ENCODE assay signal across 26 mouse cellular contexts in genomic region chr10:107021118-107021517, GRCm38 (mm10).
DNase-seq lines count a peak whose midpoint lies in the region; ATAC-seq and TF ChIP-seq lines count a peak whose summit lies in the region.
"Had no signal": no experiment of that assay in that cellular context is flagged by ENCODE, and none has a peak within 500 bp of the region (broad histone marks: within the 10 kb centered on the region; RNA-seq: fewer than 3 reads in every experiment).

No protein-coding gene starts in this region.

- no peaks in the 10 kb centered on the region for H3K36me3 ChIP-seq in embryonic facial prominence, embryonic 14.5 days (ENCODE audit: control insufficient read depth, insufficient read depth, low read length)
- H3K36me3 ChIP-seq in embryonic facial prominence, embryonic 10.5 days (replicated peaks): no peaks in the 10 kb centered on the region
- no peaks in the 10 kb centered on the region for H3K36me3 ChIP-seq in liver, adult 2 months (ENCODE audit: control insufficient read depth, insufficient read depth, low read length)
- no peaks in the 10 kb centered on the region for H3K36me3 ChIP-seq in liver, embryonic 12.5 days
- no peaks in the 10 kb centered on the region for H3K36me3 ChIP-seq in lung, embryonic 16.5 days (ENCODE audit: control insufficient read depth, insufficient read depth, low read length)
- H3K36me3 ChIP-seq: embryonic facial prominence, embryonic 13.5 days; forebrain, embryonic 10.5 days; forebrain, embryonic 12.5 days; G1E had no signal

- H3K79me2 ChIP-seq in liver, adult 2 months (ENCODE audit: control insufficient read depth, insufficient read depth, low read length): no peaks in the 10 kb centered on the region

- no peak overlapping the region for H3K27ac ChIP-seq in embryonic facial prominence, embryonic 14.5 days (replicated peaks; ENCODE audit: low read depth, low read length)
- H3K27ac ChIP-seq in embryonic facial prominence, embryonic 10.5 days (replicated peaks): no peak overlapping the region
- H3K27ac ChIP-seq in liver, adult 2 months (replicated peaks; ENCODE audit: insufficient read depth, low read depth, low read length): no peak overlapping the region
- no peak overlapping the region for H3K27ac ChIP-seq in liver, embryonic 12.5 days
- H3K27ac ChIP-seq in lung, embryonic 16.5 days (ENCODE audit: low read length): no peak overlapping the region
- H3K27ac ChIP-seq: embryonic facial prominence, embryonic 13.5 days; forebrain, embryonic 10.5 days; forebrain, embryonic 12.5 days had no signal

- TF ChIP-seq CTCF in liver, adult 2 months (IDR thresholded peaks at IDR 0.05; ENCODE audit: low read depth, low read length): no peak

- no peak for TF ChIP-seq POLR2A in liver, adult 2 months (IDR thresholded peaks at IDR 0.05; ENCODE audit: extremely low read depth, insufficient read depth, low read length)

- H3K27me3 ChIP-seq in embryonic facial prominence, embryonic 14.5 days (replicated peaks; ENCODE audit: control insufficient read depth, insufficient read depth, low read length): no peaks in the 10 kb centered on the region
- H3K27me3 ChIP-seq in embryonic facial prominence, embryonic 10.5 days (replicated peaks; ENCODE audit: low read depth, poor library complexity, severe bottlenecking): no peaks in the 10 kb centered on the region
- no peaks in the 10 kb centered on the region for H3K27me3 ChIP-seq in liver, adult 2 months (ENCODE audit: control insufficient read depth, insufficient read depth, low read length)
- H3K27me3 ChIP-seq in liver, embryonic 12.5 days (replicated peaks): no peaks in the 10 kb centered on the region
- H3K27me3 ChIP-seq in lung, embryonic 16.5 days (ENCODE audit: control insufficient read depth, insufficient read depth, low read depth, low read length): no peaks in the 10 kb centered on the region
- H3K27me3 ChIP-seq: CH12.LX; embryonic facial prominence, embryonic 13.5 days; forebrain, embryonic 12.5 days; Patski had no signal

- H3K4me2 ChIP-seq in embryonic facial prominence, embryonic 14.5 days (ENCODE audit: low read depth, low read length): no peak overlapping the region
- no peak overlapping the region for H3K4me2 ChIP-seq in liver, embryonic 12.5 days
- no peak overlapping the region for H3K4me2 ChIP-seq in lung, embryonic 16.5 days (ENCODE audit: low read depth, low read length)
- H3K4me2 ChIP-seq: embryonic facial prominence, embryonic 13.5 days; forebrain, embryonic 12.5 days had no signal

- DNase-seq in embryonic facial prominence, embryonic 14.5 days (ENCODE audit: low spot score): peak; percentile 17
- DNase-seq in embryonic facial prominence, embryonic 10.5 days (ENCODE audit: low spot score): no peak
- peak; percentile 57 for DNase-seq in liver, adult 2 months (ENCODE audit: extremely low read depth, low read depth, low spot score)
- no peak for DNase-seq in lung, postnatal 4 days
- peak; percentile 24 for DNase-seq in fibroblast of lung, adult 2 months (ENCODE audit: low read depth)
- DNase-seq: adrenal gland, adult 8-10 months; adrenal gland, postnatal 14 days; adrenal gland, postnatal 36 days; B cell, adult 2 months; cerebellum, adult 11-12 months; cerebellum, adult 2 months; cerebellum, adult 9-10 months; cerebellum, postnatal 10 days; cerebellum, postnatal 25 days had no signal

- H3K9me3 ChIP-seq in embryonic facial prominence, embryonic 14.5 days (ENCODE audit: control insufficient read depth, low read length): no peaks in the 10 kb centered on the region
- no peaks in the 10 kb centered on the region for H3K9me3 ChIP-seq in embryonic facial prominence, embryonic 10.5 days
- no peaks in the 10 kb centered on the region for H3K9me3 ChIP-seq in liver, embryonic 12.5 days (replicated peaks)
- no peaks in the 10 kb centered on the region for H3K9me3 ChIP-seq in lung, embryonic 16.5 days (ENCODE audit: control insufficient read depth, low read length)
- H3K9me3 ChIP-seq: embryonic facial prominence, embryonic 13.5 days; forebrain, embryonic 10.5 days; forebrain, embryonic 12.5 days had no signal

- H3K9ac ChIP-seq in embryonic facial prominence, embryonic 14.5 days (ENCODE audit: low read depth, low read length): no peak overlapping the region
- no peak overlapping the region for H3K9ac ChIP-seq in liver, adult 2 months (ENCODE audit: low read depth, low read length)
- no peak overlapping the region for H3K9ac ChIP-seq in liver, embryonic 12.5 days
- no peak overlapping the region for H3K9ac ChIP-seq in lung, embryonic 16.5 days (ENCODE audit: low read length)
- H3K9ac ChIP-seq: embryonic facial prominence, embryonic 13.5 days; forebrain, embryonic 12.5 days had no signal

- no peak overlapping the region for H3K4me3 ChIP-seq in embryonic facial prominence, embryonic 14.5 days (ENCODE audit: low read depth, low read length)
- no peak overlapping the region for H3K4me3 ChIP-seq in embryonic facial prominence, embryonic 10.5 days
- H3K4me3 ChIP-seq in liver, adult 2 months (ENCODE audit: insufficient read depth, low read depth, low read length): no peak overlapping the region
- H3K4me3 ChIP-seq in liver, embryonic 12.5 days: no peak overlapping the region
- no peak overlapping the region for H3K4me3 ChIP-seq in lung, embryonic 16.5 days (ENCODE audit: low read length)
- H3K4me3 ChIP-seq: embryonic facial prominence, embryonic 13.5 days; forebrain, embryonic 10.5 days; forebrain, embryonic 12.5 days had no signal

- WGBS in embryonic facial prominence, embryonic 14.5 days: 65% methylated on average over 5 of the region's 5 CpGs
- 88% methylated on average over 5 of the region's 5 CpGs for WGBS in embryonic facial prominence, embryonic 10.5 days
- 22% methylated on average over 5 of the region's 5 CpGs for WGBS in liver, adult 2 months
- WGBS in liver, embryonic 12.5 days (ENCODE audit: insufficient replicate concordance): 81% methylated on average over 5 of the region's 5 CpGs
- 48% methylated on average over 5 of the region's 5 CpGs for WGBS in lung, embryonic 16.5 days

- H3K4me1 ChIP-seq in embryonic facial prominence, embryonic 14.5 days (ENCODE audit: control insufficient read depth, insufficient read depth, low read length): no peaks in the 10 kb centered on the region
- H3K4me1 ChIP-seq in embryonic facial prominence, embryonic 10.5 days: no peaks in the 10 kb centered on the region
- H3K4me1 ChIP-seq in liver, adult 2 months (ENCODE audit: control insufficient read depth, insufficient read depth, low read length): no peaks in the 10 kb centered on the region; the same call in 1 of the 2 replicates
- H3K4me1 ChIP-seq in liver, embryonic 12.5 days: no peaks in the 10 kb centered on the region
- no peaks in the 10 kb centered on the region for H3K4me1 ChIP-seq in lung, embryonic 16.5 days (replicated peaks; ENCODE audit: control insufficient read depth, insufficient read depth, low read length)
- H3K4me1 ChIP-seq: embryonic facial prominence, embryonic 13.5 days; forebrain, embryonic 10.5 days; forebrain, embryonic 12.5 days had no signal

- no peak for ATAC-seq in embryonic facial prominence, embryonic 14.5 days (ENCODE audit: low read depth)
- no peak for ATAC-seq in liver, embryonic 12.5 days
- peak; percentile 34; the same call in 1 of the 2 replicates for ATAC-seq in lung, embryonic 16.5 days (ENCODE audit: low read depth)
- ATAC-seq: activated CD4-positive, CD25-positive, alpha-beta regulatory T cell, adult 4 months; CD4-positive, CD25-positive, alpha-beta regulatory T cell, adult 4 months; forebrain, embryonic 14.5 days; forebrain, embryonic 16.5 days; Patski had no signal

Comparison
In these comparisons a context has a peak if more than half of its experiments do, and no peak if none do; other contexts are left out.
1. DNase-seq: peak in embryonic facial prominence, embryonic 14.5 days (single experiment), liver, adult 2 months (single experiment) and fibroblast of lung, adult 2 months (single experiment); none in embryonic facial prominence, embryonic 10.5 days (single experiment) and lung, postnatal 4 days (0 of 2).